Mouse (Mus musculus): Measurements from ENCODE around the gene Olfr459.

The Olfr459 gene

DNA sequence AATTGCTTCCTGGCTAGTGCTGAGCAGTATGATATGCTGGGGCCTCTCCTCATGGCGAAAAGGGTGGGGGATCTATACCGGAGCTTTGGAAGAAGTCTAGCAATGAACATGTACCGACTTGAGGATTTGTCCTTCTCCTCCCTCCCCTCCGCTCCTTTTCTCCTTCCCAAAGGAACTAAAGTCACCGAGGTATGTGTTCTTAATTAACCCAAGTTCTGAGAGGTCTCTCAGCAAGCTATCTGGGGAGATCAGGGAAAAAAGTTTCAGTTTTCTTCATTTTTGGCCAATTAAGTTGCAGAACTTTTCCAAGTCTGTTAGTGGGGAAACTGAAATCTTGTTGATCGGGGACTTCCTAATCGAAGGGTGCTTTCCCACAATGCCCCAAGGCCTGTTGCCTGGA, at the start of gene Olfr459:
Gene Olfr459, minus strand, starts transcription at position 101 of the 400 bp plus-strand sequence.
- DNase-seq (ENCODE audit: low spot score in 2 of 2) = no peak

DNA sequence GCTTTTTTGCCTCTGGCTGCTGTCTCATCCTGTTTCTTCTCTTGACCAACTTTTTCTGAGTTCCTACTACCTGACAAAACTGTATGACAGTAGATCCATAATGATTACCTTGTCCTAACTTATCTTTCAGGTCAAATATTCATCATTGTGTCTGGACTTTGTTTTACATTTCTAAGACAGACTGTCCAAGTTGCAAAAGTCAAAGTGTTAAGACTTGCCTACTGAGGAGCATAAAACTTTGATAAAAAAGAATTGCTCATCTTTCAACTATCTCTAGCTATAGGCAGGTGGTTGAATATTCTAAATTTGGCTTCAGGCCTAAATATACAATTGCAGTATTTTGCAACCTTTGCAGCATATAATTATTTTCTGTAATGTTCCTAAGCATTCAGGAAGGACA, 49.1 kb upstream of the Olfr459 start:
- DNase-seq (ENCODE audit: low spot score in 2 of 2) = no peak

- DNase-seq (ENCODE audit: low spot score in 2 of 2) = no peak
Observed at GRCm38 (mm10) chr6:41786700-41787099, 11.7 kb upstream of the Olfr459 start.

DNA sequence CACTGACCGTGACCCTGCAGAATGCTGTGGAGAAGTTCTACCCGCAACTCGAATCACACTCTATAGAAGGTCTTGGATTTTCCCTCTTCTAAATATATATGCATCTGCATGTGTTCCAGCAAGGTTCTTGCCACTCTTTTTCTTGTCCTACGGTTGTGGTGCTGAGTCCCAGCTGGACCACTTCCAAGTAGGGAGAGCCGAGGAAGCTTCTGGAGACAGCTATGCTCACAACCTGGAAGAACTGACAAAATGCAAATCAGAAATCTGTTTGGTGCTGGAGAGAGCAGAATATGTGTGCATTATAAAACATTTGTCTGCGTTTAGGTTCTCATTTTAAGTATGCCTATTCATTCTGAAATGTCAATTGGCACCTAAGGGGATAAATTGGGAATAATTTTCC, 744 bp upstream of the Olfr459 start:
- DNase-seq (ENCODE audit: low spot score in 2 of 2) = peak; percentile 11 to 51

- DNase-seq (ENCODE audit: low spot score in 2 of 2) = no peak
Observed at GRCm38 (mm10) chr6:41769872-41770271, 5.1 kb downstream of the Olfr459 start.

DNA sequence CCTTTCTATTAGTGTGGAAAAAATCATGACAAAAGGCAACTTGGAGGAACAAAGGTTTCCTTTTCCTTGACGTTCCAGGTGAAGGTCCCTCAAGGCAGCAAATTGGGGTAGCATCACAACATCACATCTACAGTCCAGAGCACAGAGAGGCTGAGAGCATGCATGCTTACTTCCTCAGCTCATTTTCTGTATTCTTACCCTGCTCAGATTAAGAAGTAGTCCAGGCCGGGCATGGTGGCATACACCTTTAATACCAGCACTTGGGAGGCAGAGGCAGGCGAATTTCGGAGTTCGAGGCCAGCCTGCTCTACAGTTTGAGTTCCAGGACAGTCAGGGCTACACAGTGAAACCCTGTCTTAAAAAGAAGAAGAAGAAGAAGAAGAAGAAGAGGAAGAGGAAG, 10.7 kb downstream of the Olfr459 start:
- DNase-seq (ENCODE audit: low spot score in 2 of 2) = no peak

- no peak for DNase-seq (ENCODE audit: low spot score in 2 of 2)
Observed at GRCm38 (mm10) chr6:41762370-41762757, 12.6 kb downstream of the Olfr459 start.

- DNase-seq (ENCODE audit: low spot score in 2 of 2) = peak in 1 of 2 experiments; percentile 32
Observed at GRCm38 (mm10) chr6:41761702-41762369, 13.1 kb downstream of the Olfr459 start.

DNA sequence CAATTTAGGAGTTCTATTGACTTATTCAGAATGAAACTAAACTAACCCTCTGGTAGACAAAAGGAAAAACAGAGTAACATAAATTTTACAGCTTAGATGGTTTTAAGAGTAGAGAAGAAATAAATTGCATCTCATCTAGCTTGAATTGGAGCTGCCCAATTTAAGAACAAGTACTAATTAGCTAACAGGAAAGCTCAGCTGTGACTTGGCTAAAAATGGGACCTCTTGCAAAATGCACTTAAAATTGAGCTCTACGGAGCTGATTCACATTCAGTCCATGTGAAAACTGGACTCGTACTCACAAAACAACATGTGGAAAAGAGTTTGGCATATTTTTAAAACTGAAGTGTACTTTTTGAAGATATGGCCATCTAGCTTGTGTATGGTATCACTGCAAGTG, 15.4 kb downstream of the Olfr459 start:
- DNase-seq (ENCODE audit: low spot score in 2 of 2) = no peak

- DNase-seq (ENCODE audit: low spot score in 2 of 2) = no peak
Observed at GRCm38 (mm10) chr6:41758421-41758820, 16.6 kb downstream of the Olfr459 start.

- no peak for DNase-seq (ENCODE audit: low spot score in 2 of 2)
Observed at GRCm38 (mm10) chr6:41757199-41757598, 17.8 kb downstream of the Olfr459 start.

GRCm38 (mm10) chr6:41754626-41755025, 20.4 kb downstream of the Olfr459 start:
- DNase-seq (ENCODE audit: low spot score in 2 of 2) = no peak

GRCm38 (mm10) chr6:41744664-41745392, 30.1 kb downstream of the Olfr459 start:
- DNase-seq (ENCODE audit: low spot score in 2 of 2) = no peak

DNA sequence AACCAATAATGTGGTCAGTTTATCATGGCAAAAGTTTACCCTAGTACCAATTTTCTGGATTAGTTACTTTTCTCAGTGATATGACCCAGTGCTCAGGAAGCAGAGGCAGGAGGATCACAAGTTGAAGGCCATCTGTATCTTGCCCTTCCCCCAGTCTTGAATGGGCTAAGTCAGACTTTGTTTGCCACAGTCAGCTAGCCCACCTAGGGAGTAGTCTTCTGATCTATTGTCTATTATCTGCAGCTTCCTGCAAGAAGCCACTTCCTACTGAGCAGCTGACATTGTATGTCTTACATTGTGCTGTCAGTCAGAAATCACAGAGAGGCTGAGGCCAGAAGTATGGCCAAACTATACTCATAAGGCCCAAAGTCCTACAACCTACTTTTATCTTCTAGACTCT, 33.9 kb downstream of the Olfr459 start:
- DNase-seq (ENCODE audit: low spot score in 2 of 2) = no peak

- DNase-seq (ENCODE audit: low spot score in 2 of 2) = no peak
Observed at GRCm38 (mm10) chr6:41734719-41735470, 40.1 kb downstream of the Olfr459 start.

DNA sequence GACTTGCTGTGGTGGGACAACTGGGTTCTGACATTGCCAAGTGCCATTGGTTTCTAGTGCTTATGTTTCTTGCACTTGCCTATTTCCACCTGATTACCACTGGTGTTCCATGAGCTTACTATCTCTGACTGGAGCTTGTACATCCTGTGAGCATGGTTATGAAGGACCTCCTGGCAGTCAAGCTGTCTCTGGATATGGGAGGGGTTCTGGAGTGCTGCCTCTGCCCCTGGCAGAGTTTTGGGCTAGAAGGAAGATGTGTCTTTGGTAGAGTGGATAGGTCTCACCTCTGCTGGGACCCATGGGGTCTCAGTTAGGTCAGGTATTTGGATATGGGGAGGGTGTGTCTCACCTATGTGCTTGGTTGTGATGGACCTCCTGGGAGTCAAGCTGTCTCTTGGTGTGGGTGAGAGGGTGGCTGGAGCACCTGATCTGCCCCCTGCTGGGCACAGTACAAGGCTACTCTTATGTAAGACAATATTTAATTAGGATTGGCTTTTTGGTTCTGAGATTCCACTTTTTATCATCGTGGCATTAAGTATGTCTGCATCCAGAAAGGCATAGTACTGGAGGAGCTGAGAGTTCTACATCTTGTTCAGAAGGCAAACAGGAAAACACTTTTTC, 46.9 kb downstream of the Olfr459 start:
- no peak for DNase-seq (ENCODE audit: low spot score in 2 of 2)

DNA sequence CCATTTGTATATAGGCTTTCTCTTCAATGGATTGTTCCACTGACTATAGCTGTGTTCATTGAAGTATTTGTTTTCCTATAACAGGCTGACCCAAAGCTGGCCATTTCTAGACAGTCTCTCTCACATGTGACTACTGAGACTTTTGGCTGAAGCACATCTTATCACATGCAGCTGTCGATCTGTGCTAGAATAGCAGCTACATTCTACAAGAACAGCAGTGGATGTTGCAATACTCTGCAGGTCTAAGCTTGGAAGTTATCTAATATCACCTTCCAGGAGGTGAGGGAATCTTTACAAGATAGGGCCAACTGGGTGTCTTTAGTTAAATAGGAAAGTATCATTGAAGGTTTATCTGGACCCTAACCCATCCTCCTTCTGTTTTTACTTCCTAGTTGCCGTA, 53.5 kb downstream of the Olfr459 start:
- DNase-seq (ENCODE audit: low spot score in 2 of 2) = no peak

Measured in frontal cortex, postnatal 25 days (tissue).